Mouse (Mus musculus): Measurements from ENCODE around the gene Ap5s1.
A peak's percentile ranks its signal among the peaks of the same experiment; 100 is the strongest.

Gene Ap5s1

GRCm38 (mm10) chr2:131206778-131207177 is at the start of gene Ap5s1:
Ap5s1 (plus strand) TSS chr2:131207078.
- DNase-seq (ENCODE audit: low spot score in 2 of 2), result no peak

DNA sequence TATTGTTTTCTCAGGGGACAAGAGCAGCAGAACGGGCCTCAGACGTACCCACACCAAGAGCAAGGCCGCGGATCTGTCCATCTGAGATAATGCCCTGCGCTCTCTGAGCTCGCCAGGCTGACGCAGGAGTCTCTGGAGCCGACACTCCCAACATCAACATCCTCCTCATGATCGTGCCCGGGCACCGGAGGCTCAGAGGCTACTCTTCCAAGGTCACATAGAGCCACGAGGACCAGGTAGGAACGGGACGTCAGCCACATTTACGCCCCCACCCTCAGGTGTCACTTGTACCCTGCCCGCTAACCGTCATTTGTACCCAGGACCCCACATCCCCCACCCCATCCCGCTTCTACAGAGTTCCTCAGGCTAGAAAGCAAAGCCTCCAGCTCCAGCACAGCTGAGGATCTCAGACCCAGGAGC is 47.4 kb upstream of the Ap5s1 start:
- DNase-seq (ENCODE audit: low spot score in 2 of 2), result no peak

DNA sequence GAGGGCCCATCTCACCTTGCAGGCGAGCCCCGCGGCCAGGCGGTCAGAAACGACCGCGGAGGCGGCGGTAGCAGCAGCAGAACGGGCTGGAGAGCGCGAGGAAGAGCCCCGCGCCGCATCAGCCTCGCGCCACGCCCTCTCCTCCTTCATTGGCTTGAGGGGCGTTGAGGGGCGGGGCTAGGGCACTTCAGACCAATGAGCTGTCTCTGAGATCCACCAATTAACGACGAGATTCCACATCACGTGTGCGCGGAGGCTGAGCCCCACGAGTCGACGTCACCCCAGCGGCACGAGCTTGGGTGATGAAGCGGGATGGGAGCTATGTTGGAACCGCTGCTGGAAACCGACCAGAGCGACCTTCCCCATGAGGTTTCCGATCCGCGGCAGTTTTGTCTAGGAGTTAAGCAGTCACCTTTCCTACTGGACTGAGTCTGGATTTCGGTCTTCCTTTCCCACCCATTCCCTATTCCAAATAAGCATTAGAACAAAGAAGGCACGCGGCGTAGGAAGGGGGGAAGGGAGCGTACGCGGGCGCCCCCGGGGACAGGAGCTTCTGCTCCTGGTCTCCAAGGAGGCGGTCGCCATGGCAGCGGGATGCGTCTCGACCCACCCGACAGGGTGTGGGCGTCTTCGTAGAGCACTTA is 46.8 kb upstream of the Ap5s1 start, which contains the start of gene 1700037H04Rik:
1700037H04Rik (minus strand) TSS at position 144 of the 644 bp plus-strand sequence.
- peak; percentile 92 to 96 for DNase-seq (ENCODE audit: low spot score in 2 of 2)

- DNase-seq (ENCODE audit: low spot score in 2 of 2), result peak in 1 of 2 experiments; percentile 32
Observed at GRCm38 (mm10) chr2:131160671-131161111, 46.2 kb upstream of the Ap5s1 start.

DNA sequence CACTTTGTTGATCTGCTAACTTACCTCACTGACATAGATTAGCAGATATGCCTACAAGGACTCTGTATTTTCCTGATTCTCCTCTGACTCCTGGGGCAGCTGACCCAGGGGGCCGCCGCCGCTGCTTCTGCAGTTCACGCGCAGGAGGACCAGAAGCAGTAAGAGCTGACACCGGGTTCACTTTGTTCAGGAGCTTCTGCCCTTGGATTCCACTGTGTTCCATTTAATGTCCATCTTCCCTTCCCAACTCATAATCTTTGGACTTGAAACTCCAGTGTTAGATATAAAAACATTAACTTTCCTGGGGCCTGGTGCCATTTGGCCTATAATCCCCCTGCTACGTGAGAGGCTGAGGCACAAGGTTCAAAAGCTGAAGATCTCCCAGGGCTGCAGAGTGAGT is 43.0 kb upstream of the Ap5s1 start:
- no peak for DNase-seq (ENCODE audit: low spot score in 2 of 2)

DNA sequence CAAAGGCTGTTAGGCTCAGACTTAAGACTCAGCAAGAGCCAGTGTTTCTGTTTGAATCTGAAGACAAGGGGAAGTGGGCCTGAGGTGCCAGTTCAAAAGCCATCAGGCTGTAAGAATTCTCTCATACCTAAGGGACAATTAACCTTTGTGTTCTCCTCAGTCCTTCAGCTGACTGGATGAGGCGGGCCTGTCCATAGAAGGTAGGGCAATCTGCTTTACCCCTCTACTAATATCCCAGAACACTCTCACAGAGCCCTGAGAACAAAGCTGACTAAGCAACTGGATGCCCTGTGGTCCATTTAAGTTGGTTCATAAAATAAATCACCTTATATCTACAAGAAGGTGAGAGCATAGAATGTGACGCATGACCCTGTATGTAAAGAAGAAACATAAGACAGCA is 40.7 kb upstream of the Ap5s1 start:
- DNase-seq (ENCODE audit: low spot score in 2 of 2), result no peak

GRCm38 (mm10) chr2:131167984-131168383 is 38.9 kb upstream of the Ap5s1 start:
- no peak for DNase-seq (ENCODE audit: low spot score in 2 of 2)

GRCm38 (mm10) chr2:131168914-131169313 is 38.0 kb upstream of the Ap5s1 start:
- DNase-seq (ENCODE audit: low spot score in 2 of 2), result no peak

- no peak for DNase-seq (ENCODE audit: low spot score in 2 of 2)
Observed at GRCm38 (mm10) chr2:131170936-131171335, 35.9 kb upstream of the Ap5s1 start.

- peak in 1 of 2 experiments; percentile 75 for DNase-seq (ENCODE audit: low spot score in 2 of 2)
Observed at GRCm38 (mm10) chr2:131171401-131172104, 35.3 kb upstream of the Ap5s1 start.

DNA sequence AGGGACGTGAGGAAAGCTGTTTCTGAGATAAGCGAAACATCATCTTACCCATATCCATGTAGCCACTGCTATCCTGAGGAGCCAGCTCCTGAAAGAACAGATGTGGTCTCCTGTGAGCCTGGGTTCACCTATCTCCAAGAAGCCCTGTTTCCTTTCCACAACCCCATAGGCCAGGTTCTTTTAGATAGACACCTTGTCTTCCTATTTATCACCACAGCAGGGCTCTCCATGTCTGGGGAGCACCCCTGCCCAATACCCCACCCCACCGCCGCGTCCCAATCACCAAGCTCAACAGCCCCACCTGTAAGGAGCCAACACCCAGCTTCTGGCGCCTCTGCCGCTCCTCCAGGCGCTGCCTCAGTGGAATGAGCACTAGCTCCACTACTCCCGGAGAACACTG is 34.6 kb upstream of the Ap5s1 start:
- no peak for DNase-seq (ENCODE audit: low spot score in 2 of 2)

DNA sequence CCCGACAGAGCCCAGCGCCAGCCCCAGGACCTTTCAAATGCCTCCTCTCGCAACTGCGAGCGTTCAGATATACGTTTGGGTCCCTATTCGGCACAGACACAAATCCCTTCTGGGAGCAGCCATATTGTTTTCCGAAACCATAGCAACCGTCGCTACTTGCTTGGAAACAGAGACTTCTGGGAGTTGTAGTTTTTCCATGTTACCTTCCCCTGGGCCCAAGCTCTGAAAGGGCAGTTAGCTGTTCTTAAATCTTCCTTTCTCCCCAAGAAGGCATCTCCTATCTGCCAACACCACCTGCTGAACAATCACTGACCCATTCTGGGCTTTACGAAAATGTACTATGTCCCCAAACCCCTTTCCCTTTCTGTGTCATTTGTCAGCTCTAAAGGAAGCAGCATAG is 32.2 kb upstream of the Ap5s1 start:
- peak in 1 of 2 experiments; percentile 77 for DNase-seq (ENCODE audit: low spot score in 2 of 2)

GRCm38 (mm10) chr2:131175286-131175944 is 31.5 kb upstream of the Ap5s1 start:
- DNase-seq (ENCODE audit: low spot score in 2 of 2), result no peak

DNA sequence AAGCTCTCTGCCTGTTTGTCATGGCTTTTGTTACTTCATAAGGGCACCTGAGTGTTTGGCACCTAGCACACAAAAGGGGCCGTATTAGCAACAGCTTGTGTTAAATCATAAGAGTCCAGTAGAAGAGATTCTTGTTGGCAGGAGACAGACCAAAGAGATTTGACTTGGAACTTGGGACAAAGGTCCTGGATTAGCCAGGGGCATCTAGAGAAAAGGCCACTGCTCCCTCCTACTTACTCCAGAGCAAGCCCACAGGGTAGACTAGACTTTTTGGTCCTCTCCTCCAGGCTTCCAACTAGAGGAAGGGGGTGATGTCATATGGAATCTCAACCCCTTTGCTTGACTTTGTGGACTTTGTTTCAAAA is 31.0 kb upstream of the Ap5s1 start:
- DNase-seq (ENCODE audit: low spot score in 2 of 2), result no peak

DNA sequence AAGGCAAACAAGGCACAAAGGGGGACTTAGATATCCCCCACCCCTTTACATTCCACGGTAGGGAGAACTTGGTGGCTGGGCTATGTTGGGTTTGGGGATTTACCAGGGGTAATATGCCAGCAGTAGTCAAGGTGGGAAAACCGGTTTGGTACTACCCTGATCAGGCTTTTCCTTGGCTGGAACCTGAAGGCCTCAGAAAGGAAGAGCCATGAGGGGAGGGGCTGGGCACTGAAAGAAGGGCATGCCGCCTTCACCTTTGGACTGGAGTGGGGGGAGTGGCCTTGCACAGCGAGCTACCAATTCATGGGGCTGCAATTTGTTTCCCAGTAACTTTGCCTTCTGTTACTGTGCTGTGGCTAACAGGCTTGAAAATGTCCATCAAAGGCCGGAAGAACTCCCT is 30.4 kb upstream of the Ap5s1 start:
- no peak for DNase-seq (ENCODE audit: low spot score in 2 of 2)

GRCm38 (mm10) chr2:131177932-131178331 is 28.9 kb upstream of the Ap5s1 start:
- DNase-seq (ENCODE audit: low spot score in 2 of 2), result no peak

GRCm38 (mm10) chr2:131178828-131179245 is 28.0 kb upstream of the Ap5s1 start:
- no peak for DNase-seq (ENCODE audit: low spot score in 2 of 2)

- DNase-seq (ENCODE audit: low spot score in 2 of 2), result peak in 1 of 2 experiments; percentile 61
Observed at GRCm38 (mm10) chr2:131179246-131179886, 27.5 kb upstream of the Ap5s1 start.

GRCm38 (mm10) chr2:131179990-131180587 is 26.8 kb upstream of the Ap5s1 start, which contains the start of gene Cenpb:
Cenpb (minus strand) TSS chr2:131180067.
- peak in 1 of 2 experiments; percentile 81 for DNase-seq (ENCODE audit: low spot score in 2 of 2)

- DNase-seq (ENCODE audit: low spot score in 2 of 2), result no peak
Observed at GRCm38 (mm10) chr2:131186343-131186742, 20.5 kb upstream of the Ap5s1 start.

- DNase-seq (ENCODE audit: low spot score in 2 of 2), result peak in 1 of 2 experiments; percentile 81
Observed at GRCm38 (mm10) chr2:131186771-131187601, 19.9 kb upstream of the Ap5s1 start, which contains the start of the genes Cdc25b and Spef1. Cdc25b (plus strand) TSS chr2:131186949. Spef1 (minus strand) TSS chr2:131187282.
